Mouse (Mus musculus): Measurements from ENCODE around the gene Ten1. TPM values are rescaled to one million over a fixed set of nuclear protein-coding genes. Genes with fewer than 3 reads are reported as not detected.

Gene Ten1
- total RNA-seq, 2 experiments from 2014 or later, result 17.8 to 24.4 TPM

- DNase-seq, result no peak
Measured at GRCm38 (mm10) chr11:116196866-116197583, 1.6 kb upstream of the Ten1 start.

- no peak for DNase-seq
Measured at GRCm38 (mm10) chr11:116197584-116197906, 1.1 kb upstream of the Ten1 start.

- no peak for DNase-seq
Measured at GRCm38 (mm10) chr11:116198132-116198531, 523 bp upstream of the Ten1 start.

- no peak for DNase-seq
Measured at GRCm38 (mm10) chr11:116201151-116201550, 2.5 kb downstream of the Ten1 start.

- no peak for DNase-seq
Measured at GRCm38 (mm10) chr11:116203150-116203549, 4.5 kb downstream of the Ten1 start.

- no peak for DNase-seq
Measured at GRCm38 (mm10) chr11:116206678-116207077, 8.0 kb downstream of the Ten1 start.

- no peak for DNase-seq
Measured at GRCm38 (mm10) chr11:116208660-116209059, 10.0 kb downstream of the Ten1 start.

- no peak for DNase-seq
Measured at GRCm38 (mm10) chr11:116209257-116209656, 10.6 kb downstream of the Ten1 start.

- DNase-seq, result no peak
Measured at GRCm38 (mm10) chr11:116210696-116211095, 12.0 kb downstream of the Ten1 start.

GRCm38 (mm10) chr11:116212847-116213246 lies 14.2 kb downstream of the Ten1 start:
- no peak for DNase-seq

GRCm38 (mm10) chr11:116213877-116214510 lies 15.3 kb downstream of the Ten1 start:
- no peak for DNase-seq

- DNase-seq, result peak; percentile 42
Measured at GRCm38 (mm10) chr11:116215181-116215580, 16.5 kb downstream of the Ten1 start.

GRCm38 (mm10) chr11:116215991-116216390 lies 17.3 kb downstream of the Ten1 start:
- DNase-seq, result no peak

GRCm38 (mm10) chr11:116216549-116216948 lies 17.9 kb downstream of the Ten1 start:
- DNase-seq, result no peak

GRCm38 (mm10) chr11:116218263-116218662 lies 19.6 kb downstream of the Ten1 start:
- DNase-seq, result peak; percentile 70

GRCm38 (mm10) chr11:116218737-116219400 lies 20.2 kb downstream of the Ten1 start:
- DNase-seq, result peak; percentile 96

- DNase-seq, result peak; percentile 87
Measured at GRCm38 (mm10) chr11:116219885-116220284, 21.2 kb downstream of the Ten1 start.

- peak; percentile 43 for DNase-seq
Measured at GRCm38 (mm10) chr11:116221931-116222739, 23.5 kb downstream of the Ten1 start.

- DNase-seq, result no peak
Measured at GRCm38 (mm10) chr11:116222740-116223059, 24.0 kb downstream of the Ten1 start.

GRCm38 (mm10) chr11:116226414-116226813 lies 27.8 kb downstream of the Ten1 start:
- DNase-seq, result peak; percentile 93

GRCm38 (mm10) chr11:116228699-116229098 lies 30.0 kb downstream of the Ten1 start:
- DNase-seq, result no peak

GRCm38 (mm10) chr11:116232427-116232826 lies 33.8 kb downstream of the Ten1 start:
- no peak for DNase-seq

- DNase-seq, result no peak
Measured at GRCm38 (mm10) chr11:116234901-116235300, 36.2 kb downstream of the Ten1 start.

All from adrenal gland, postnatal 10 days (tissue).